Mouse (Mus musculus) naive thymus-derived CD4-positive, alpha-beta T cell, adult 2 months (primary cell): ENCODE results near the gene Them7.

Source experiments
- DNase-seq: peaks from one replicate; pipeline ENCODE4 v3.0.0-alpha.2; 2011; ENCODE audit warnings: low read depth

The Them7 gene

GRCm38 (mm10) chr2:105311414-105311813 is 87.3 kb downstream of the Them7 start:
- no peak for DNase-seq

DNA sequence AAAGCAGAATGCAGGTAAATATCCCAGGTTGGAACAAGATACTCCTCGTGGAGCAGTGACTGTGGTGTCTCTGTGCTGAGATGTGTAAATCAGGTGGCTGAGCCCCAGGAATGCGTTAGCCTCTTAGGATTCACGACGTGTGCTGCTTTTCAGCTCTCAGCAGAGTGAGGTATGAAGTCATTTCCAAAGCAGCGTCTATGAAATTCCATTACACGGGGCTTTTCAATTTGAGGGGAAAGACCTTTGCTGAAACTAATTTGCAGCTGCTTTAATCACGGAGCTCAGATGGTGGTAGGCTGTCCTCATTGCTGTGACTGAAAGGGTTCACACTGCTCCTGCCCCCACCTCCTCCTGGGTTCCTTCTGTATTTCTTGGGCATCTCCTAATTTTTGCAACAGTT is 87.9 kb downstream of the Them7 start:
- DNase-seq, result no peak

- DNase-seq, result no peak
Observed at GRCm38 (mm10) chr2:105313077-105313476, 89.0 kb downstream of the Them7 start.

DNA sequence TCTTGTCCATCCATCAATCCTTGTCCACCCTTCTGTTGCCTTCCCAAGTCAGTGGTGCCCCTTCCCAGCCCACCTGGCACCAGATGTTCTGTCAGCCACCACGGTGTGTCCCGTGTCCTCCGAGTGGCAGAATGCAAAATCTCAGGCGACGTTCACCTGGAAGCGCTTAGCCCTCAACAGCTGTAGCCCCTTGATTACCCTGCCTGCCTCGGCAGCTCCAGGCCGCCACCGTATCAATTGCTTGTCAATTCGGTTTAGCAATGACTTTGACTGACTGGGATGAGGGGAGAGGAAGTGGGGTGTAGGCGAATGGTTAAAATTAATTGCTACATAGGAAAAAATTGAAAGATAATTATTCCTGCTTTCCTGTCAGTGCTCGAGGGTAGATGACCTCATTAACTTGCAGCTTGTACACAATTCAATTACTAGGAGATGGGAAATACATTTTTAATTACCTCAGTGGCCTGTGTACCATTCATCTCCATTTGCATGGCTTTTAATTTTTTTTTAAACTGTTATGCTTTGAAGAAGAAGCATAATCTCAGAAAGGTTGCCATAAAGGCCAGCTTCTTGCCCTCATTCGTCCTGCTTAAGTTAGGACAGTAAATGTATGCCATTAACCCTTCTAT is 93.5 kb downstream of the Them7 start:
- DNase-seq, result no peak

DNA sequence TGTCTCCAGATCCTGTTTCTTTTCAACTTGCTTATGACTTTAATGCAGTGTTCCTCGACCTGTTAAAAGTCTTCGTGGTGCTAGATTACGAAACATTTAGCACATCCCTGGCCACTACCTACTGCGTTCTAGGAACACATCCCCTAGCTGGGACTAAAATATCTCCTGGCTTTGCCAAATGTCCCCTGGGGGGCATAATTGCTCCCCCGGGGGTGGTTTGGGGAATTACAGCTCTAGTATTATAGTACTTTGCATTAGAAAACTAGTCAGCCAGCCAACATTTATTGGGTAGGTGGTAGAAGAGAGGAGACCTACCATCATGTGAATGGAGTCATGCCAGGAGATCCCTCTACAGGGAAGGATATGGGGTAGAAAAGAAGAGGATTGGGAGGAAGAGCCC is 101.9 kb downstream of the Them7 start:
- DNase-seq, result no peak

GRCm38 (mm10) chr2:105330024-105330423 is 105.9 kb downstream of the Them7 start:
- no peak for DNase-seq

- DNase-seq, result no peak
Observed at GRCm38 (mm10) chr2:105333107-105333506, 109.0 kb downstream of the Them7 start.

DNA sequence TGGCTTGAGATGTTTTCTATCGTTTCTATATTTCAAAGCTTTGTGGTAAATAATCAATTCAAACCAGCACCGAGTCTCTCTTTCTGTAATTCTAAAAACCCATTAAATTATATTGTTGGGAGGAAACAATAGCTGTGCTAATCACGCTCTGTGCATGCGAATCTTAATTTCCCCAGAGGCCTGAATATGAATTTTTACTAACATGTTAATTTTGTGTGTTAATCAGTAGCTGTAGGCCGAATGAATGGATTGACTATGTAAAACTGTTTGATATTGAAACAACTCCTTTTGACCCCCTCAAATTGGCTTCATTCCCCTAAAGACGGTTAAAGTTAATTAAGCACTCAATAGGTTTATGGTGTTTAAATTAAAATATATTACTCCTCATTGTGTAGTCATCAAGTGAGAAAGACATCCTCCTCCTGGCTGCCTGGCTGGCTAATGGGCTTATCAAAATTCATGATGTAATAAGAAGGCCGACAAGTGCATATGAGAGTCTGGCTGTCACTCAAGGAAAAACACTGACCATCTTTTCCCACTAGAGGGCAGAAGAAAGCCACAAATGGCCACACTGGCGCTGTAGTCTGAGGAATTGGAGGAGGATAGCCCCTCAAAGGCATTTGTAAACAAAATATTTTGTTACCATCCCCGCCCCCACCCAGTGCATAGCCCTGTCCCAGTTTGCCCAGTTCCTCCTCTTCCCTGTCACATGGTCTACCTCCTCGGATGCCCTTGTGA is 110.0 kb downstream of the Them7 start:
- DNase-seq, result peak; percentile 55

- DNase-seq, result no peak
Observed at GRCm38 (mm10) chr2:105335661-105336060, 111.5 kb downstream of the Them7 start.

DNA sequence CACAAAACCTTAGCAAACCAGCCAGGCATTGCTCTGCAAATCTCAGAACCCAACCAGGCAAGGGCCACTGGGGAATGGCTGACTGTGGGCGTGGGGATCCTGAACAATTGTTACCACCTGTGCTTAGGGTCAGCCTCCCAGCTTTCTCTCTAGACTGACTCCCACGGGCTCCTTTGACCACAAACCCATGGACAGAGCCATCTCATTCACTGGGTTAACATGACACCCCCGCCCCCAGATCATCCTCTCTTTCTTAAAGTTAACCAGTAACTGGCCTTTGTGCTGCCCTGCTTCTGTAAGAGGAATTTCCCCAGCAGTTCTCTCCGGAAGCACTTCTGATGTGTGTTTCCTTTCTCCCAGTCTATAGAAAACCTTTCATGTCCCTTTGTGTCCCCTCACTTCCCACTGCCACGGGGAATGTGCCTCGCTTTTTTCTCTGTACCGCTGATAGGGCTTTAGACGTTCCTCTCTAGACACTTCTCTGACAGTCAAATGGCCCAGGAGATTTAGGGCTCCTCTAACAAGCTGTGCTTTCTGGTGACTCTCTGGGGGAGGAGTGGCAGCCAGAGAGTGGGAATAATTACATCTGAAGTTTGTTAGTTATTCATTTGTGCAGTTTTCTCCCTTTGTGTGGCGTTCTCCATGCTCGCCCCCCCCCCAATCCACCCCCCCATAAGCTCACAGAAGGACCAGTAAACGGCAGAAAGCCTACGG is 112.4 kb downstream of the Them7 start:
- DNase-seq, result no peak

GRCm38 (mm10) chr2:105337171-105337875 is 113.2 kb downstream of the Them7 start:
- no peak for DNase-seq

DNA sequence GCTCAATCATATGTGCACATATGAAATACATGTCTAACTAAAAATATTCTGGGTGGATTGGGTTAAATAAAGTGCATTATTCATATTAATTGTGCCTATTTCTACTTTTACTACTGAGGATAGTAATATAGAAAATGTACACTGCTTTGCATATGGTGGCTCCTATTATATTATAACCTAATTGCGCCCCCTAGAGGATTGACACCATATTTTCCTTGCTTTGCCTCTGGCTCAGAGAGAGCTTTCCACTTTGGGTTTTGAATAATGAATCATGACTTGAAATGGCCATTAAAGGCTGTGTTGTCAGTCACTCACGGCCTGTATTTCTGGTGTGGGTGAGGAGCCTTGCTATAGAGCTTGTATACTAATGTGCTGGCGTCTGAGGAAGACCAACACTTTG is 115.9 kb downstream of the Them7 start:
- peak; percentile 25 for DNase-seq

DNA sequence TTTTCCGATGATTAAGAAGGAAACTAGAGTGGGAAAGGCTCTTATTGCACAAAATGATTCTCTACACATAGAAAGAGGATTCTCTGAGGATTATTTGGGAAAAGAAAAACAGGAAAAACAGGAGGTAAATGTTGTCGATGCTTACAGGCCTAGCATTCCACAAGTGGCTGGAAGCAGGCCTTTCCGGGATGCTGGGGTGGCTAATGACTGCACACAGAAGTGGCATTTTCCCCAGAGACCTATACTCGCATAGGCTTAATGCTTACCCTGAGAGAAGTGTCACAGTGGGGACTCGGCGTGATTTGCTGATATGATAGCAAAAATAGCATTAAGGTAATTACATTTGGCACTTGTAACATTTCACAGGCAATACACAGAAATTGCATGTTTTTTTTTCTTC is 124.8 kb downstream of the Them7 start:
- DNase-seq, result no peak

GRCm38 (mm10) chr2:105356791-105357190 is 132.7 kb downstream of the Them7 start:
- DNase-seq, result no peak

- no peak for DNase-seq
Observed at GRCm38 (mm10) chr2:105358040-105358439, 133.9 kb downstream of the Them7 start.

DNA sequence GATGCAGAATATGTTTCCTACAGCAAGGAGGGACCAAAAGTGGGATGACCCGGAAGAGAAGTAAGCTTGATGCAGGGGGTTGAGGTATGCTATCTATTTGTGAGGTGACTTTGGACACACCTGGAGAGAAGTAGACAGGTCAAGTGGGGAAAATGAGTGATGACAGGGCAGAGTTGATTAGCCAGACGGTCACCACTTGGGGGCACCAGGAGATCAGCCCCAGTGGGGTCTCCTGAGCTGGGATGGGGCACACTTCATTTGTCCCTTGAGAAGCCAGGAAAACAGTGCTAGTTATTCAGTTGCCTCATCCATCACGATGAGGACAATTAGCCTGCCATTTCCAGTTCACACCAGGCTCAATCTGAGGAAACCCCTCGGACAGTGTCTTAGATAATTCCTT is 143.5 kb downstream of the Them7 start:
- peak; percentile 44 for DNase-seq

- no peak for DNase-seq
Observed at GRCm38 (mm10) chr2:105370240-105370639, 146.1 kb downstream of the Them7 start.

GRCm38 (mm10) chr2:105370698-105371097 is 146.6 kb downstream of the Them7 start:
- DNase-seq, result no peak

DNA sequence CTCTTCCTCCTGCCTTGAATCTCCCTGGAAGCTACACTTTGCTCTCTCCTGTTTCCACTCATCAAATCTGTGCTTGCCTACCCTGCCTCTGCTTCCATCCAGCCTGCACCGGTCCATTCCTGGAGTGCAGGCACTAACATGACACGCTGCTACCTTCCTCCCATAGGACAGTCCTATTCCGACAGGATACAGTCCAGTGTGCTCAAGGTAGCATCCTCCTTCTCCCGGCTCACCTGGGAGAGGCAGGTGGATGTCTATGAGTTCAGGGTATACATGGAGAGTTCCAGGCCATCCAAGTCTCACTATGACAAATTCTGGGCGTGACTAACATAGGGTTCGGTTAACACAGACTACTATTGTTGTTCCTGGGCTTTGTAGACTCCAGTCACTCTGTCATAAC is 148.0 kb downstream of the Them7 start:
- no peak for DNase-seq

GRCm38 (mm10) chr2:105372727-105373126 is 148.6 kb downstream of the Them7 start:
- DNase-seq, result no peak

DNA sequence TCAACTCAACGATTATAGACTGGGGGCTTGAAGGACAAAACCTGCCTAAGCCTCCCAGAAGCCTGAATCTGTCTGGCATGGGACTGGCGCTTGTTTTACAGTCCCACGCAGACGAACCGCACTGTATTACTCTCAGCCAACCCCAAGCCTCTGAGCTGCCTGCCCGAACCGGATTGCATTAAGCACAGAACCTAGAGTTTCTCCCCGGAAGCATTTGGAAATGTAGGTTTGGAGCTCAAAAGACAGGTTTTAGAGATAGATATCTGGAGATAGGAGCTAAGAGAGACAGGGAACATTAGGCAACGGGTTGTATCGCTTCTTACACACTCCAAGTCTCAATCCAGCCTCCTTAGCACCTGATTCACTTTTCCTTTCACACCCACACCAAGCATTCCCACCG is 149.5 kb downstream of the Them7 start:
- no peak for DNase-seq

DNA sequence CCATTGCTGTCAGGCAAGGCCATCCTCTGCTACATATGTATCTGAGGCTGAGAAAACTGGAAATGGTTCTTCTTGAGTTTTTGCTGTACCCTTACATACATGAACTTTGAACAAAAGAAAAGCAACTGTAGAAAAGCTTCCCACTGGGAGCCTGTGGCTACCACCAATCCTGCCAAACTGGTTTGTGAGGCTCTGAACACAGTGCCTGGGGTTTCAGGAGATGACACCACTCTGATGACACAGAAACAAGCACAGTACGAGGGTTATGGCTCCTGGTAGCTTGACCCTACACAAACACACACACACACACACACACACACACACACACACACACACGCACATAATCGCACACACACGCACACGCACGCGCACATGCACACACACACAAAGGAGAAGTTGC is 151.1 kb downstream of the Them7 start:
- DNase-seq, result no peak

DNA sequence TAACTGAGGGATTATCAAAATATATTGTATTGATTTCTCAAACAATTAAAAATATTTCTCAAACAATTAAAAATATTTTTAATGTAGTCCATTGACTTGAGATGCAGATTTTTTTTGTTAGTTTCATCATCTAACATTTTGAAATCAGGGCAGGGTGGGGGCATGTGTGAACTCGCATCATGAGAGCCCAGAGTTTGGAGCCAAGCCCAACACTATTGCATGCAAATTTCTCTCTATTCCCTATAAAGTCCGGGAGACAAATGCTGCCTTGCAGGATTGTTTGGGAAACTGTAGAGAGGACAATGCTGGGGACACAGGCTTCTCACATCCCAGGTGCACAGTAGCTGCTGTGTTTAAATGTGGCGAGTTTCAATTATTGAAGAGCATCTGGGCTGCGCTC is 151.6 kb downstream of the Them7 start:
- DNase-seq, result no peak
